Mouse (Mus musculus) left cerebral cortex, adult 2 months (tissue): ENCODE results near the gene Cdk6. TPM values are rescaled to one million over a fixed set of nuclear protein-coding genes. Genes with fewer than 3 reads are reported as not detected.

ENCODE experiments used
- DNase-seq, 2 experiments: peaks; one replicate each; pipeline ENCODE4 v3.0.0; 2021 to 2022; ENCODE audit warnings: low spot score in 2 of 2, mixed read lengths in 1 of 2; ENCODE audit errors: extremely low spot score in 1 of 2
- H3K27ac ChIP-seq: fragments of 200-600 bp; 2 replicates; pipeline ENCODE4 v1.8.1; 2022
- H3K4me3 ChIP-seq: fragments of 200-600 bp; 2 replicates; pipeline ENCODE4 v1.8.1; 2022
- CTCF ChIP-seq: fragments of 200-600 bp; IDR thresholded peaks from 2 replicates; pipeline ENCODE4 v1.8.1; 2022; ENCODE audit warnings: antibody characterized with exemption, mild to moderate bottlenecking, moderate library complexity
- intact Hi-C: fragments of 180-260 bp; cut with DNase I; formaldehyde crosslinking; loops from one replicate; pipeline ENCODE4 v1.15.1; 2025
- total RNA-seq, 2 experiments: library from RNA; stranded (reverse); gene quantifications; 2 replicates each; pipeline ENCODE4 v1.2.3; 2021

The Cdk6 gene
- total RNA-seq, 2 experiments from 2014 or later: 4.2 to 6.8 TPM

- no peak for DNase-seq
- H3K4me3 ChIP-seq: no peak overlapping the region
- H3K27ac ChIP-seq: no peak overlapping the region
- intact Hi-C loops: no loop called here
- TF ChIP-seq CTCF: no peak
Observed at GRCm38 (mm10) chr5:3352314-3352713, 11.0 kb downstream of the Cdk6 start.

DNA sequence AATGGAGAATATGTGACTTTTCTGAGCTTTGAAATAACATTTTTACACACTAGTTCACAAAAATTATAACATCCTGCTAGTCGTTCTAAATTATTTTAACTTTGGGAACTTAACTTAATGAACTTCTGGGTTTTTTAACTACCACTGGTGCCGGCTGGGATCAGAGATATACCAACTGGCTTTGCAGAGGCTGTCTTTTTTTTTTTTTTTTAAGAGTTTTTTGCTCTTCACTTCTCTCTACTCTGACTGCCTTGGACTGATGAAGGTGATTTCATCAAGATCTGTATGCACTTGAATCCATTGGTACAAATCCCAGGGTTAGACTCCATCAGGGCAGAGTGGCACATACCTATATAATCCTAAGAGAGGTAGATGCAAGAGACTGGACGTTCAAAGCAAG, 11.5 kb downstream of the Cdk6 start:
- TF ChIP-seq CTCF: no peak
- no peak for DNase-seq
- intact Hi-C loops: no loop called here
- Histone ChIP-seq H3K27ac (no peak overlapping the region), H3K4me3 (no peak overlapping the region)

DNA sequence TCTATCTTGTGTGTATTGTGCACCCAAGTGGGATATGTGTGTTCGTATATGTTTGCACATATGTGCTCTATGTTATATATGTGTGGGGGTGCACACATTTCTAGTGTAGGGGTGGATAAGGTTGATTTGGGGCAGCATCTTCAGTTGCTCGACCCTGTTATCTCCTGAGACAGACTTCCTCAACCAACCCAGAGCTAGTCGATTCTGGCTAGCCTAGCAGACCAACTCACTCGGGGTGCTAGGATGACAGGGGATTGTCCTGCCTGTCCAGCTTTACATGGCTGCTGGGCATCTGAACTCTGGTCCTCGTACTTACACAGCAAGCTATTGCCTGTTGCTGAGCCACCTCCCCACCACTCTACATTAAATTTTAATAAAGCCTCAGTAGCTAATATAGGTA, 13.0 kb downstream of the Cdk6 start:
- no peak for DNase-seq
- H3K4me3 ChIP-seq: no peak overlapping the region
- H3K27ac ChIP-seq: no peak overlapping the region
- TF ChIP-seq CTCF: no peak
- intact Hi-C loops: no loop called here

DNA sequence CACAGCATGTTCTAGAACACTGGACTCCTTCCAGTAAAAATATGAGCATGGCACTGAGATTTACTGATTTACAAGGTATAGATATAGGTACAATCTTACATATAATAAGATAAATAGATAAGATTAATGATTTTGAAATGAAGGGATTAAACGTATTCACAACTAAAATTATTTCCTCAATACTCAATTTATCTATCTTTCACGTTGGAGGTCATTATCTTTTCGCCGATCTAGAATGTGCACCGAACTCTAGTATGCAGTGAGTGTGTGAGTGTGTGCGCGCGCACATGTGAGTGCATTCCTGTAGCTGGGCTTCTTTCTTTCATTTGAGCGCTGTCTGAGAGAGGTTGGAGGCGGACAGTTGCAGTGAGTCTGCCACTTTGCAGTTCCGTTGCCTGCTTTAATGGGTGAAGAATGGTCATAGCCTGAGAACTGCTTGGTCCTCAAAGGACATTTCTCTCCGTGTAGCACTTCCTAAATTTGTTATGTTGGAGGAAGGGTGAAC, 13.8 kb downstream of the Cdk6 start:
- Histone ChIP-seq H3K4me3 (no peak overlapping the region), H3K27ac (no peak overlapping the region)
- intact Hi-C loops: no loop called here
- no peak for TF ChIP-seq CTCF
- DNase-seq: no peak

DNA sequence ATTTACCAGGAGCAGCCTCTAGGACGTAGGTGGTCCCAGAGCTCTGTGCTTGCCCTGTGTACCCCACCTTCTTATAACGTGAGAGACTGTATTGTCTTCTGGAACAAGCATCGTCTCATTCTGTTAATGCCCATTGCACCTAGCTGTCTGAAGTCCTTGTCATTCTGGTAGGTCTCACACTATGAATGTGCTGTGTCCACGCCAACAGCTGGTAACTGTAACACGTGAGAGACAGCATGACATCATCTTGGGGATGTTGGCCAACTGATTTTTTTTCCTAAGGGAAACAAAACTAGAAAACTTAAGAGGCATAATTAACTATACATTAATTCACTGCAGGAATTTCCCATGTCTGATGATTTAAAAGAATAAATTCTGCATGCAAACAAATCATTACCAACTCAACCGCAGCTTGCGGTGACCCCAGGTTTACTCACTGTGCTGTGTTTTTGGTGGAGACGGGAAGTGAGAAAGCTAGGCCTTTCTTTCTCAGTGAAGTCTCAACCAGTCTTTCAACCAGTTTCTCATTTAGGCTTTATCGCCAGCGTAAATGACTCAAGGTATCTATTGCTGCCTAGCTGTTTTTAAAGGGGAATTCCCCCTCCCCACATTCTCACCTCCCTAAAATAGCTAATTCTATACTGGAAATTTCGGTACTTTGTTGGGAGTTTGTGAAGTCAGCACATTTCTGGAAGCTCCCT, 14.4 kb downstream of the Cdk6 start:
- no peak overlapping the region for H3K27ac ChIP-seq
- intact Hi-C loops: no loop called here
- no peak overlapping the region for H3K4me3 ChIP-seq
- no peak for DNase-seq
- TF ChIP-seq CTCF: no peak

GRCm38 (mm10) chr5:3356261-3356778, 15.0 kb downstream of the Cdk6 start:
- Histone ChIP-seq H3K27ac (no peak overlapping the region), H3K4me3 (no peak overlapping the region)
- intact Hi-C loops: no loop called here
- no peak for DNase-seq
- TF ChIP-seq CTCF: no peak

GRCm38 (mm10) chr5:3357496-3357895, 16.2 kb downstream of the Cdk6 start:
- no peak for TF ChIP-seq CTCF
- no peak overlapping the region for H3K4me3 ChIP-seq
- intact Hi-C loops: no loop called here
- no peak overlapping the region for H3K27ac ChIP-seq
- DNase-seq: no peak

GRCm38 (mm10) chr5:3358687-3359520, 17.6 kb downstream of the Cdk6 start:
- no peak for TF ChIP-seq CTCF
- Histone ChIP-seq H3K4me3 (no peak overlapping the region), H3K27ac (no peak overlapping the region)
- DNase-seq: no peak
- intact Hi-C loops: no loop called here

GRCm38 (mm10) chr5:3359914-3360313, 18.6 kb downstream of the Cdk6 start:
- no peak overlapping the region for H3K4me3 ChIP-seq
- intact Hi-C loops: no loop called here
- DNase-seq: no peak
- H3K27ac ChIP-seq: no peak overlapping the region
- no peak for TF ChIP-seq CTCF

DNA sequence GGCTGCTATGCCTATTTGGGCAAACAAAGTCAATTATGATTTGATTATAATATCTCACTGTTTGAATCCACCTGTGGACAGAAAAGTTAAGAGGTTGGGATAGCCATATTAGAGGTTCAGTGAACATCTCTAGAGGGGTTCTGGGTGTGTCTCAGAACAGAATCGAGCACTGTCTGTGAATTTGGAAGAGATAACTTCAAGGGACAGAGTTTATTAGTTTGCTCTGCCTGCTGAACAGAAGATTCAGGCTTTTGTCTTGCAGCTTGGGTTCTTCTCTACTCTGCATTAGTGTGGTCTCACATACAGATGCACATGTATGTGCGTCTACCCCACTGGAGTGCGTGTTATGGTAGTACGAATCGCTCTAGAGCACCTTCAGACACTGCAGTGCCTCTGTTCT, 20.0 kb downstream of the Cdk6 start:
- Histone ChIP-seq H3K27ac (no peak overlapping the region), H3K4me3 (no peak overlapping the region)
- no peak for TF ChIP-seq CTCF
- intact Hi-C loops: no loop called here
- no peak for DNase-seq

GRCm38 (mm10) chr5:3362111-3362510, 20.8 kb downstream of the Cdk6 start:
- H3K4me3 ChIP-seq: no peak overlapping the region
- H3K27ac ChIP-seq: no peak overlapping the region
- intact Hi-C loops: no loop called here
- no peak for TF ChIP-seq CTCF
- no peak for DNase-seq

DNA sequence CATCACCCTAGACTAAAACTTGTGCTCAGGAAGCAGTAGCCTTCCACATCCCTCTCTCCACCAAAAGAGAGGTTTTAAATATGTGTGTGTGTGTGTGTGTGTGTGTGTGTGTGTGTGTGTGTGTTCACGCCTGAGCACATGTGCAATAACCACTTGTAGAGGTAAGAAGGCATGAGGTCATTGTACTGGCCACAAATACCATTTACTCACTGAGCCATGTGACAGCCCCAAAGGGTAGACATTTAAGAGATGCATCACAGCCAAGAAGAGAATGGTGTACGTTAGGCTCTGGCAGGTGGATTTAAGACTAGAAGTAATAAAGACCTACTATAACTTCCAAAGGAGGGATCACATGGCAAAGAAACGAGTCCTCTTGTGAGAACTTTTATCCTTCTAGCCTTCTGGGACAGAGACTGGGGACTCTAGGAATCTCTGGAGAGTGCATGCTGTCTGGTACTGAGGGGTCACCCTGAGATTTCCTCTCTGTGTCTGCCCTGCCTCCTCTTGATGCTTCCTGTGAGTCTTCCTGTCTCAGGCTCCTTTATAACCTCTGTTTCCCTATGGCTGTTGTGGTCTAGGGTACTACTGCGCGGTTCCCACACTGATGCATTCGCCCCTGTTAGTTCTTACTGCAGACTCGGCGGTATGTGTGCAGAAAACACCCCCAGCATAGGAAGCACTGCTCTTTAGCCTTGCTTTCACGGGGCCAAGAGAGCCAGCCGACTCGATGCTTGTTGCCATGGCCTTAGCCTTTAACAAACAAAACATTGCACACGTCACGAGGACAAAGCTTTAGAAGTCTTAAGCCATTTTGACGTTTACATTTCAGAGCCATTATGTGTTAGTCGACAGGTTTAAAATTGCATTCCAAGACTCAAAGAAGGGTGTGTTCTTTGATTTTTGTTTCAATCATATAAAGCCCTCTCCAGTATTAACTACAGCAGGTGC, 22.0 kb downstream of the Cdk6 start:
- Histone ChIP-seq H3K4me3 (no peak overlapping the region), H3K27ac (no peak overlapping the region)
- DNase-seq: no peak
- intact Hi-C loops: no loop called here
- no peak for TF ChIP-seq CTCF
